9 mouse cellular contexts compared by ENCODE assay signal in genomic region chr5:74792936-74793335, GRCm38 (mm10).
DNase-seq lines count a peak whose midpoint lies in the region; ATAC-seq and TF ChIP-seq lines count a peak whose summit lies in the region.
"Had no signal": no experiment of that assay in that cellular context is flagged by ENCODE, and none has a peak within 500 bp of the region (broad histone marks: within the 10 kb centered on the region; RNA-seq: fewer than 3 reads in every experiment).

No protein-coding gene starts in this region.

- no peaks in the 10 kb centered on the region for H3K9me3 ChIP-seq in hindbrain, postnatal 0 days (ENCODE audit: low read length)
- H3K9me3 ChIP-seq in limb, embryonic 14.5 days (ENCODE audit: control insufficient read depth, low read length), result no peaks in the 10 kb centered on the region
- H3K9me3 ChIP-seq in midbrain, embryonic 15.5 days, result no peaks in the 10 kb centered on the region
- H3K9me3 ChIP-seq: liver, embryonic 13.5 days had no signal

- no peak overlapping the region for H3K4me2 ChIP-seq in hindbrain, postnatal 0 days (ENCODE audit: low read depth, low read length)
- H3K4me2 ChIP-seq in limb, embryonic 14.5 days (replicated peaks; ENCODE audit: low read depth, low read length, severe bottlenecking), result peak overlapping the region; percentile 31; the same call in 1 of the 2 replicates
- H3K4me2 ChIP-seq in midbrain, embryonic 15.5 days, result no peak overlapping the region
- H3K4me2 ChIP-seq: liver, embryonic 13.5 days had no signal

- no peak overlapping the region for H3K27ac ChIP-seq in hindbrain, postnatal 0 days
- H3K27ac ChIP-seq in limb, embryonic 14.5 days (replicated peaks; ENCODE audit: low read depth, low read length), result peak overlapping the region; percentile 83
- no peak overlapping the region for H3K27ac ChIP-seq in midbrain, embryonic 15.5 days

- no peak for ATAC-seq in hindbrain, postnatal 0 days
- ATAC-seq in limb, embryonic 14.5 days (ENCODE audit: low FRiP score, low read depth), result peak; percentile 51; the same call in 1 of the 2 replicates
- ATAC-seq in midbrain, embryonic 15.5 days (replicated peaks), result no peak

- no peak overlapping the region for H3K9ac ChIP-seq in hindbrain, postnatal 0 days (replicated peaks; ENCODE audit: low read length)
- H3K9ac ChIP-seq in limb, embryonic 14.5 days (ENCODE audit: low read depth, low read length, severe bottlenecking), result peak overlapping the region; percentile 31; the same call in 1 of the 2 replicates
- H3K9ac ChIP-seq in midbrain, embryonic 15.5 days, result no peak overlapping the region
- H3K9ac ChIP-seq: liver, embryonic 13.5 days had no signal

- no peaks in the 10 kb centered on the region for H3K27me3 ChIP-seq in hindbrain, postnatal 0 days (ENCODE audit: insufficient read depth, low read length)
- H3K27me3 ChIP-seq in limb, embryonic 14.5 days (ENCODE audit: control insufficient read depth, insufficient read depth, low read length), result no peaks in the 10 kb centered on the region
- H3K27me3 ChIP-seq in midbrain, embryonic 15.5 days (replicated peaks), result 0 out of 2 replicates have a peak, but pooled peaks cover 2% of the 10 kb centered on the region
- H3K27me3 ChIP-seq: liver, embryonic 13.5 days had no signal

- H3K4me1 ChIP-seq in hindbrain, postnatal 0 days (ENCODE audit: insufficient read depth, low read length), result peaks cover 10% of the 10 kb centered on the region
- peaks cover 27% of the 10 kb centered on the region for H3K4me1 ChIP-seq in limb, embryonic 14.5 days (ENCODE audit: control insufficient read depth, insufficient read depth, low read length)
- peaks cover 11% of the 10 kb centered on the region for H3K4me1 ChIP-seq in midbrain, embryonic 15.5 days
- H3K4me1 ChIP-seq: liver, embryonic 13.5 days had no signal

- DNase-seq in MN1 (ENCODE audit: low spot score), result peak; percentile 28
- peak; percentile 36 for DNase-seq in brain, embryonic 14.5 days (ENCODE audit: low read depth)
- peak; percentile 19 for DNase-seq in hindbrain, postnatal 0 days (ENCODE audit: low spot score)
- DNase-seq in limb, embryonic 14.5 days (ENCODE audit: low spot score), result peak; percentile 77
- DNase-seq in adrenal gland, postnatal 4 days (ENCODE audit: low spot score in 2 of 2), result no peak
- DNase-seq in c-Kit-positive CD71-positive TER-119-positive erythroid progenitor cells, embryonic 14.5 days (ENCODE audit: low spot score), result no peak
- DNase-seq: liver, embryonic 13.5 days had no signal

- 33% methylated on average over 8 of the region's 8 CpGs for WGBS in hindbrain, postnatal 0 days
- WGBS in limb, embryonic 14.5 days, result 6% methylated on average over 8 of the region's 8 CpGs
- WGBS in midbrain, embryonic 15.5 days, result 35% methylated on average over 8 of the region's 8 CpGs

- no peak overlapping the region for H3K4me3 ChIP-seq in hindbrain, postnatal 0 days (ENCODE audit: low read length)
- H3K4me3 ChIP-seq in limb, embryonic 14.5 days (replicated peaks; ENCODE audit: low read length), result no peak overlapping the region
- H3K4me3 ChIP-seq in midbrain, embryonic 15.5 days, result no peak overlapping the region
- H3K4me3 ChIP-seq: erythroblast, embryonic 14.5 days; liver, embryonic 13.5 days had no signal

- no peaks in the 10 kb centered on the region for H3K36me3 ChIP-seq in hindbrain, postnatal 0 days (ENCODE audit: insufficient read depth, low read length)
- H3K36me3 ChIP-seq in limb, embryonic 14.5 days (ENCODE audit: control insufficient read depth, insufficient read depth, low read length), result no peaks in the 10 kb centered on the region
- no peaks in the 10 kb centered on the region for H3K36me3 ChIP-seq in midbrain, embryonic 15.5 days (replicated peaks)
- H3K36me3 ChIP-seq: liver, embryonic 13.5 days had no signal

- TF ChIP-seq POLR2A in brain, embryonic 14.5 days (IDR thresholded peaks at IDR 0.05; ENCODE audit: borderline replicate concordance, extremely low read depth, insufficient read depth, insufficient read length, poor library complexity, severe bottlenecking), result no peak
- no peak for TF ChIP-seq POLR2A in limb, embryonic 14.5 days (IDR thresholded peaks at IDR 0.05; ENCODE audit: borderline replicate concordance, extremely low read depth, insufficient read depth, insufficient read length)

- no peak for TF ChIP-seq CTCF in brain, embryonic 14.5 days (IDR thresholded peaks at IDR 0.05; ENCODE audit: borderline replicate concordance, extremely low read depth, insufficient read depth, insufficient read length)
- TF ChIP-seq CTCF in hindbrain, postnatal 0 days (IDR thresholded peaks at IDR 0.05; ENCODE audit: low read depth), result no peak

Comparison
In these comparisons a context has a peak if more than half of its experiments do, and no peak if none do; other contexts are left out.
1. DNase-seq: peak in MN1 (single experiment), brain, embryonic 14.5 days (single experiment), hindbrain, postnatal 0 days (single experiment) and limb, embryonic 14.5 days (single experiment); none in adrenal gland, postnatal 4 days (0 of 2) and c-Kit-positive CD71-positive TER-119-positive erythroid progenitor cells, embryonic 14.5 days (single experiment).